Mouse (Mus musculus): ENCODE results near the gene Hmcn1.

The Hmcn1 gene

GRCm38 (mm10) chr1:150535770-150536534 lies 457.3 kb downstream of the Hmcn1 start:
- DNase-seq (ENCODE audit: low spot score), result peak; percentile 14

GRCm38 (mm10) chr1:150534587-150534986 lies 458.6 kb downstream of the Hmcn1 start:
- no peak for DNase-seq (ENCODE audit: low spot score)

GRCm38 (mm10) chr1:150513041-150513440 lies 480.2 kb downstream of the Hmcn1 start:
- DNase-seq (ENCODE audit: low spot score), result no peak
